In genomic region chr10:120706684-120707290, GRCm38 (mm10) we compare ENCODE assay signal across 15 mouse cellular contexts.
DNase-seq lines count a peak whose midpoint lies in the region; ATAC-seq and TF ChIP-seq lines count a peak whose summit lies in the region.
"Had no signal": no experiment of that assay in that cellular context is flagged by ENCODE, and none has a peak within 500 bp of the region (broad histone marks: within the 10 kb centered on the region; RNA-seq: fewer than 3 reads in every experiment).

No protein-coding gene starts in this region.

- no peaks in the 10 kb centered on the region for H3K9me3 ChIP-seq in kidney, postnatal 0 days (replicated peaks; ENCODE audit: low read length)
- no peaks in the 10 kb centered on the region for H3K9me3 ChIP-seq in neural tube, embryonic 11.5 days (ENCODE audit: control insufficient read depth, low read length)
- H3K9me3 ChIP-seq: lung, embryonic 15.5 days had no signal

- H3K4me3 ChIP-seq in kidney, postnatal 0 days (replicated peaks; ENCODE audit: low read depth, low read length): no peak overlapping the region
- H3K4me3 ChIP-seq in kidney, adult 2 months (ENCODE audit: insufficient read depth, low read depth, low read length): no peak overlapping the region
- H3K4me3 ChIP-seq in neural tube, embryonic 11.5 days (ENCODE audit: low read depth, low read length): no peak overlapping the region
- H3K4me3 ChIP-seq: heart, embryonic 13.5 days; lung, embryonic 15.5 days; megakaryocyte, embryonic 14.5 days had no signal

- 0 out of 2 replicates have a peak overlapping the region, but pooled peaks have one; percentile 18 for H3K9ac ChIP-seq in kidney, postnatal 0 days (ENCODE audit: low read depth, low read length)
- H3K9ac ChIP-seq in neural tube, embryonic 11.5 days (ENCODE audit: low read length): no peak overlapping the region
- H3K9ac ChIP-seq: lung, embryonic 15.5 days had no signal

- H3K36me3 ChIP-seq in kidney, postnatal 0 days (ENCODE audit: insufficient read depth, low read length): no peaks in the 10 kb centered on the region
- H3K36me3 ChIP-seq in kidney, adult 2 months (ENCODE audit: control insufficient read depth, insufficient read depth, low read length): no peaks in the 10 kb centered on the region
- no peaks in the 10 kb centered on the region for H3K36me3 ChIP-seq in neural tube, embryonic 11.5 days (ENCODE audit: control insufficient read depth, insufficient read depth, low read length)
- H3K36me3 ChIP-seq: heart, embryonic 13.5 days; lung, embryonic 15.5 days had no signal

- 22% methylated on average over 7 of the region's 7 CpGs for WGBS in kidney, postnatal 0 days
- WGBS in kidney, adult 2 months: 58% methylated on average over 7 of the region's 7 CpGs
- WGBS in neural tube, embryonic 11.5 days: 6% methylated on average over 7 of the region's 7 CpGs

- TF ChIP-seq CTCF in kidney, postnatal 0 days (IDR thresholded peaks at IDR 0.05; ENCODE audit: low read depth): no peak
- TF ChIP-seq CTCF in kidney, adult 2 months (conservative IDR thresholded peaks at IDR 0.05; ENCODE audit: insufficient read depth, insufficient read length, low read depth, low read length): no peak

- no peak for DNase-seq in kidney, postnatal 0 days (ENCODE audit: low spot score)
- DNase-seq in kidney, adult 2 months: no peak
- DNase-seq in embryo, embryonic 10 days (ENCODE audit: low spot score): peak; percentile 73
- peak; percentile 60 for DNase-seq in embryo, embryonic 11 days
- DNase-seq in neural tube, embryonic 11.5 days (ENCODE audit: low spot score): peak; percentile 39
- no peak for DNase-seq in T-cell, adult 2 months (ENCODE audit: low spot score)
- DNase-seq: adrenal gland, postnatal 25 days; cerebellum, adult 8-10 months; gastrocnemius, postnatal 25 days; liver had no signal

- H3K4me2 ChIP-seq in kidney, postnatal 0 days (ENCODE audit: low read length): no peak overlapping the region
- H3K4me2 ChIP-seq in neural tube, embryonic 11.5 days (ENCODE audit: low read depth): no peak overlapping the region

- peaks cover 14% of the 10 kb centered on the region; the same call in 1 of the 2 replicates for H3K4me1 ChIP-seq in kidney, postnatal 0 days (replicated peaks; ENCODE audit: insufficient read depth, low read length)
- H3K4me1 ChIP-seq in kidney, adult 2 months (ENCODE audit: control insufficient read depth, insufficient read depth, low read length): no peaks in the 10 kb centered on the region
- peaks cover 18% of the 10 kb centered on the region for H3K4me1 ChIP-seq in neural tube, embryonic 11.5 days (ENCODE audit: control insufficient read depth, insufficient read depth, low read length)

- TF ChIP-seq POLR2A in kidney, adult 2 months (IDR thresholded peaks at IDR 0.05; ENCODE audit: low read depth, low read length): no peak

- H3K27ac ChIP-seq in kidney, postnatal 0 days: no peak overlapping the region
- H3K27ac ChIP-seq in kidney, adult 2 months (ENCODE audit: insufficient read depth, low read depth, low read length): no peak overlapping the region
- H3K27ac ChIP-seq in neural tube, embryonic 11.5 days (ENCODE audit: low read depth, low read length): peak overlapping the region; percentile 76; the same call in 1 of the 2 replicates

- ATAC-seq in kidney, postnatal 0 days (replicated peaks; ENCODE audit: low FRiP score, low read depth): no peak
- ATAC-seq in neural tube, embryonic 11.5 days (ENCODE audit: insufficient read depth, low FRiP score, low TSS enrichment): no peak
- ATAC-seq in activated CD4-positive, CD25-positive, alpha-beta regulatory T cell, adult 4 months: no peak
- ATAC-seq: CD4-positive, CD25-positive, alpha-beta regulatory T cell, adult 4 months had no signal

- H3K27me3 ChIP-seq in kidney, postnatal 0 days (ENCODE audit: insufficient read depth, low read length): no peaks in the 10 kb centered on the region
- H3K27me3 ChIP-seq in kidney, adult 2 months (replicated peaks; ENCODE audit: control insufficient read depth, insufficient read depth, low read length): no peaks in the 10 kb centered on the region
- H3K27me3 ChIP-seq in neural tube, embryonic 11.5 days (ENCODE audit: control insufficient read depth, insufficient read depth, low read length): no peaks in the 10 kb centered on the region
- H3K27me3 ChIP-seq: heart, embryonic 13.5 days; lung, embryonic 15.5 days; megakaryocyte, embryonic 14.5 days had no signal

Comparison
In these comparisons a context has a peak if more than half of its experiments do, and no peak if none do; other contexts are left out.
1. DNase-seq: peak in embryo, embryonic 10 days (single experiment), embryo, embryonic 11 days (single experiment) and neural tube, embryonic 11.5 days (single experiment); none in kidney, postnatal 0 days (single experiment), kidney, adult 2 months (single experiment) and T-cell, adult 2 months (single experiment).